Mouse (Mus musculus) urinary bladder, adult 2 months (tissue): Measurements from ENCODE around the gene Nxph1. TPM values are rescaled to one million over a fixed set of nuclear protein-coding genes. Genes with fewer than 3 reads are reported as not detected.

Source experiments
- DNase-seq: peaks from one replicate; pipeline ENCODE4 v3.0.0; 2022; ENCODE audit warnings: low spot score
- polyA plus RNA-seq: library from polyadenylated mRNA; depleted of rRNA; stranded (reverse); fragments of >200 nt; gene quantifications from 2 replicates; pipeline ENCODE4 v1.2.3, GENCODE M21; 2012

The Nxph1 gene
- polyA plus RNA-seq, 1 experiment = 0.52 TPM

DNA sequence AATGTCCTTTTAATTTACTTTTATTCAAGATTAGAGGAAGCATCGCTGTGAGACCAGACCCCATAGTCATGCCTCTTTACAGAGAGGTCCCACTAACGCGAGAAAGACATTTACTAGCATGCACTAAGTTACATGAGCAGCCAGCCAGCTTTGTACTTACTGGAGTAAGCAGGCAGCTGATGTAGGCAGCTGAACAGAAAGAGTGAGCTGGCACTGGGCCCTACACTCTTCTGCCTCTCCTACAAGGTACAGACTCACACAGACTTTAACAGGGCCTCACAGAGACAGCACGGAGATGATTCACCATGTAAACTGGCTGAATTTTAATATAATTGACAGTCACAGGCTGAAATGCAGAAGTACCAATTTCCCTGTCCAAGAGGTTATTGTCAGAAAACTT lies 11.6 kb downstream of the Nxph1 start:
- no peak for DNase-seq

DNA sequence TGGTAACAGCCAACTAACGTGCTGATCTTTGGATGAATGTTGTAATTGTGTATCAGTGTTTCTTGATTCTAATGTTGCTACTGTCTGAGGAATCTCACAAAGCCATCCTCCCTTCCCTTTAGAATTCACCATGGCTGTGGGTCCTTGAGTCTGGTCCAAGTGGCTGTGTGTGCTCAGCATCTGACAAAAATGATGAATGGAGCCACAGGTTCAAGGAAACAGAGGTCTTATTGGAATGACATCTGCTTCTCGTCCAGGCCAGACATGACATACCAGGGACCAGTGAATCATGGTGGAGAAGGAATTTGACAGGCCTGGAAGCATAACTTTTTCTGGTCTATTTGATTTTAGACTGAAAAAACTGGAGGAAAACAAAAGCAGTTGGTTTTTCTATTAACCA lies 22.3 kb downstream of the Nxph1 start:
- DNase-seq = no peak

DNA sequence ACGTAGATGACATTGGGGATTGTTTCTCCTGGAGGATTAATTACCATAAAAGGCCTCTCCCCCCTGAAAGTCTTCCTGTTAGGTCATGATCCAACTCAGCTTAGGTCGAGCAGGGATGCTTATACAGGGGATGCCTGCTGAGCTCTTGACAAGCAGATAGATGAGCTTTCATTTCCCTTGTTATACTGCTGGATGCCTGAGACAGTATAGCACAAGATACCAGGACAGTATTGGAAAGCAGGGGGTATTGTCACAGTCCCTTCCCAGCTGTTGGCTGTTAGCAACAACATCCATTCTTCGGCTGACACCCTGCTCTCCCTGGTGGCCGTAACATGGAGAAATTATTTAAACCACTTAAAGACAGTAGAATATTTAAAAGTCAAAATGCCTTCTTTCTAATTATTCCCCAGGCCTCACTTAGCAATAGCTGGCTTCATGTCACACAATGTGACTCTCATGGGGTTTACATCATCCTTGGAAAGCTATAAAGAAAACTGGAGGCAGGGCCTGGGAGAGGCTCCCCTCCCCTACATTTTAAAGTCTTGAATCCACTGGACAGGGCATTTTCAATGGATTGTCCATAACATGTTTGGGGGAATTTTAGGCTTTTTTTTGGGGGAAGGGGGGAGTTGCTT lies 31.1 kb downstream of the Nxph1 start:
- no peak for DNase-seq

DNA sequence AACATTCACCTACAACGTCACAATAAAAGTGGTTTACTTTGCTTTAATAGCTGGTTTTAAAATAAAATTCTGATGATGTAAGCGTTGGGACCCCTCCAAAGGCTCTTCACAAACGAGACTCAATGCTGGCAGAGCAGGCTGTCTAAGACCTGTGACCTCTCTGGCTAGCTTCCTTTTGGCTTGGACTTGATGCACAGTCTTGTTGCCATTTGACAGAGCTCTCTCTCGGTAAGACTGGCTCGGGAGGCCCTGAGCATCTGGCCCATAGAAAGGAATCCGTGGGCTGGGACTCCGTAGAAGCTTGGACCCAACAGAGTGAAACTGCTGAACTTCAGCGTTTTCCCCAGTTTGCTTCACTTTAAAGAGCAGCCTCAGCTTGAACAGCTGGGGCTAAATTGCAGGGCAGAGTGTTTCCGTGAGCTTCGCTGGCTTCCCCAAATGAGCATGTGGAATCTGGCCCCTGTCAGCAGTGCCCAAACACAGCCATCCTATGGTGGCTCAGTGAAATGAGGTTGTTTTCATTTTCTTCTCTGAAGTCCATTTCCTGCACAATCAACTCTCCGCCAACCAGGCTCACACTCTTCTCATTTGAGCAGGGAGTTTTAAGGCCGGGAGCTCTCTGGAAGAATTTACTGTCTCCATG lies 48.2 kb downstream of the Nxph1 start:
- DNase-seq = peak; percentile 20

DNA sequence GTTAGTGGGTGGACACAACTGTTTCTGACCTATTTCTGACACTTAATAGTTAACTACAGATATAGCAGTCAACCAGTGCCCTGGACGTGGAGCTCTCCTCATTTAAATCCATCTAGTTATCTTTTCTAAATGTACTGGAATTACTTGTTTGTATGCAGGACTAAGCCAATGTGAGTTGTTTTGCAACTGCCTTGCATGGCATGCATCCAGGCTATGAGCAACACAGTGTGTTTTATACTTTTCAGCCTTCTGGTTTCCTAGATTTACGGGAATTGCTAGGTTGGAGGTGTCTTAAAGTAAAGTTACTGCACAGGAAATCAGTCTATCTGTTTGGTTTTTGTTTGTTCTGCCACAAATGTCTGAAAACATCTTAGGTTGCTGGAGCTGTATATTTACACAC lies 49.1 kb downstream of the Nxph1 start:
- DNase-seq = no peak

DNA sequence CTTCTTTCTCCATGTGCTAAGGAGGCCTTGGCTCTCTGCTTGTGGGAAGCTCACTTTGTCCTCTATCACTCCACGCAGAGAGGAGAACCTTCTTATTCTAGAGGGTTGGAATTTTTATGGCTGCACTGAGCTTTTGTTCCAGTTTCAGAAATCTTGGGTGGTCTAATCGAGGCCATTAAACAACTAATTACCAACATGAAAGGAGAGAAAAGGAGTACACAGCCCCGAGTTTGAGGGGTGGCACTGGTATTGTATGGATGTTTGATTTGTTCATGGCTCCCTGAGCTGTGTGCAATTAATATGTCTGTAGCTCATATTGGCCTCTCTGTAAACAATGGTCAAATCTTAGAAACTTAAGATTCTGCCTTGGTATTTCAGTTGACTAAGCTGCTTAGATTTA lies 54.5 kb downstream of the Nxph1 start:
- no peak for DNase-seq

DNA sequence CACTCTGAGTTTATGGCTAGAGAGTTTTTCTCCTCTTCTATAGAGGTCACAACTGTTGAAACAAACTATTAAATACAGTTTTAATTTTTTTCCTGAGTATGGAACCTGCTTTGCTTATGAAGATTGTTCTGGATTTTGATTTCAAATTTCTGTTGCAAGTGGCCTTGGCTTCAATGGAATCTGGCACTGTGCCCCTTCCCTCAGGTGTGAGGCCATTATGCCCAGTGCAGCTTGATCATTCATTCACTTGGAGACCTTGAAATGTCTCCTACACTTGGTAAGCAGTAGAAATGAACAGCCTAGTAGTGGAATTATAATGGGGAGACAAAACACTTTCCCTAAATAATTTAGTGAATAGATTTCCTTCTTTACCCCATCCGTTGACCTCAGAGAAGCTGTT lies 78.4 kb downstream of the Nxph1 start:
- DNase-seq = no peak

DNA sequence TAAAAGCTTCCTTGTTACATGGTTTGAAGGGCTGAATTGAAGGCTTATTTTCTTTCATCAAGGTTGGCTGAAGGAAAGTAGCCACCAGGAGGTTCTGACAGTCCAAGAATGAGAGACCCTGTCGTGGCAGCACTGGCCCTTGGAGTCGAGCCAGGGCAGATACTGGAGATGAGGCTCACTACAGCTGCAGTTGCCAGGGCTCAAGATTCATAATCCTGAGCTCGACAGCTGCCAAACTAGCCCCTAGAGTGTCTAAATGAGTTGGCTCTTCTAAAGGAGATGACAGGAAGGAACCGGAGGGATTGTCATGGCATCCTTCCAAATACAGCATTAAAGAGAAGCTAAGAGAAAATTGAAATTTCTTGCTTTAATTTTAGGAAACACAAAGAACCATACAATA lies 78.9 kb downstream of the Nxph1 start:
- no peak for DNase-seq

DNA sequence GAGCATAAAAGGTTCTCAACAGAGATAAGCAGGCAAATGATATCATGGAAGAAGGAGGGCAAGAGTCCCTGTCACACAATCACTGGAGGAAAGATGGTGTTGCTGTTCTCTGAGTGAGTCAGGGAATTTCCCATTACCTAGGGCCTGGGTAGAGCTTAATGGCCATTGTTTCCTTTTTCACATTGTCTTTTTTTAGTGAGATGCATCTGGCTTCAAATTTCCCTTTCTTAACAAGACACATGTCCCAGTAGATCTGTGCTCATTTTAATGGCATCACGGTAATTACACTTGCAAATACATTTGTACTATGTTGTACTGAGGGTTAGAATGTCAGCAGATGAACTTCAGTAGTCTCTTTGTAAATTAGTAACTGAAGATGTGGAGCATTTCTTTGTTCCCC lies 80.3 kb downstream of the Nxph1 start:
- no peak for DNase-seq

DNA sequence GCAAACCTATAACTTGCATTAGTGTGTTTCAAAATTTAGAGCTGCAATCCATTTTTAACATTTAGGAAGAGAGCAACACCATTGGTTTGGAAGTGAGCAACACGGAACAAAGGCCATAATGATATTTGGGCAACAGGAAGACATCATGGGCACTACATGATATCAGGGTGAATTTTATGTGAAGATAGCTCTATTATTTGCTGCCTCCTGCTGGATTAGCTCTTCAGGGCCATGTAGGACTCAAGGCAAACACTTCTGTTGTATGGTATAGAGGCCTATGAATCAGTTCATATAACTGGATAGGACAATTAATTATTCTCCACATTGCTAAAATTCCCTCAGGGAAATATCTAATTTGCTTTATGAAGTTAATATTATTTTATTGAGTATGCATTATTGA lies 91.1 kb downstream of the Nxph1 start:
- DNase-seq = no peak

DNA sequence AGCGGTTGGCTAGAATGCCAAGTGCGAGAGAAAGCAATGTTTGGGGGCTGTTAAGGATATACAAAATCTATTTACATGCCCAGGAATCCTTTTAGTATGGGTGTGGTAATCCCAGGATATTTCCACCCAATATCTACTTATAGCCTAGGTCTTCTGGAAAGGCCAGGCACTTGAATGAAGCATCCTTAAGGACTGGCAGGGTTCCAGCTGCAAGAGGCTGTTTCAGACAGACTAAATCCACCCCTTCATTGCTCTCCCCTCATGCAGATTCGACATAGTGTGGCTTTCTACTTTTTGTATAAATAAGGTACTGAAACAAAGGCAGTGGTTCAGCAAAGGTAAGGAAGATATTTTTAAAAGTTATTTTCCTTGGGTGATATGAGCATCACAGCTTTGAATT lies 92.8 kb downstream of the Nxph1 start:
- DNase-seq = no peak

DNA sequence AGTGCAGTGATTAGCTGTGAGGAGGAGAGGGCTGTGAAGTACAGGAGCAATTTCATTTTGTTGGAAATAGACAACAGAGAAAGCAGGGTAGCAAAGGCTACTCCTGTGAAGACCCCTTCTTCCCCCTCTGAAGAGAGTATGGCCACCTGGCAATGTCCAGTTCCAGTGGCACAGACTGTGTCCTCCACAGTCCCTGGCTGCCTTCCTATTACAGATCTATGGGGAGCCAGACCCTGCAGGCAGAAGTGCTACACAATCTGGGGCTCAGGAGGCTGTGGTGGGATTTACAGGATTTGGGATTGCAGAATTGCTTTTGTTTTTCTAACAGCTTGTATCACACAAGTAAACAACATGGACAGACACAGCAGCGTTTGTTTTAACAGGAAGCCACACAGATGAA lies 94.2 kb downstream of the Nxph1 start:
- DNase-seq = no peak

DNA sequence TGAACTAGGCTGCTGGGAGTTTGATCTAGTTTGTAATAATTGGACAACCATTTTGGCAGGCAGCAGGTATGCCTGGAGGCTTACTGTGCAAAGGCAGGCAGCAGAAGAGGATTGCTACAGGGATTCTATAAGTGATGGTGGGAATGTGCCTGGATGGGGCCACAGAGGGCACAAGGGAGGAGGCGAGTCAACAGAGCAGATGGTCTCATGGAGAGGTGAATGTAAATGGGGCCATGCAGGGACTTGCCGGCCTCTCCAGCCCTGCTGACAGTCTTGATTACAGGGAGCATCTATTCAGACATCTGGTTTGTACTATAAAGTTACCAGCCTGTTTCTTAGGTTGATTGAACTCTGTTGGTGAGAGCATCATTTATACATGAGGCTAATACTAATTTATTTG lies 98.6 kb downstream of the Nxph1 start:
- DNase-seq = no peak

DNA sequence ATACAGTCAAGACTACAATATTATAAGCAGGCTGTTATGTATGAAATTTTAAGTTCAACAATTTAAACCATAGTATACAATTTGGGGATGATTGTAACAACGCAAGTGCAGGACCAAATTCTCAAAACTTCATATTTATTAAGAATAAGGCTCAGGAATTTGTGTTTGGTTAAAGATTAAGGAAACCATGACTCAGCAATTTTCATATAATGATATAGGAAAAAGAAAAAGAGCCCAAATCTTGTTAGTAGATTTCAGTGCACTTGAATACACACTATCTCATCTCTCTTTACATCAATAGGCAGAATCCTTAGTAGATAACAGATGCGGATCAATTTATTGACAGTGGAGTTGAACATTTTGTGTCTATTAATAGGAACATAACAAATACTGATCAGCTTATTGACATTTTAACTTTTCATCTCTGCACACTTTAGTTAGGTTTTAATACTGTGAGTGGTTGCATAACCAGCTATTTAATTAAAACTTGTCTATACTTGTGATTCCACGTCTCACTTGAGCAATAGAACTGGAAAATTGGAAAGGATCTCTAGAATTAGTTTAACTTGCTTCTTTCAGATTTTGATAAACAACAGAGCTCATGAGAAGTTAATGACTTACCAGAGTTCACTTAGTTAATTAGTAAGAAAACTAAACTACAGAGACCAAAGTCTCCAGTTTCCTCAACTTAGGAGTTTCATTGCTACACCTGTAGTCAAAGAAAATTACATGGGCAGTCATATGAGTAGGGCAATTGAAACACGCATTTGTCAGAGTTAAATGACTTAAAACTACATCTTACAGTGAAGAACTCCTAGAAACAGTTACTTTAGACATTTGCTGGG lies 113.3 kb downstream of the Nxph1 start:
- DNase-seq = no peak

DNA sequence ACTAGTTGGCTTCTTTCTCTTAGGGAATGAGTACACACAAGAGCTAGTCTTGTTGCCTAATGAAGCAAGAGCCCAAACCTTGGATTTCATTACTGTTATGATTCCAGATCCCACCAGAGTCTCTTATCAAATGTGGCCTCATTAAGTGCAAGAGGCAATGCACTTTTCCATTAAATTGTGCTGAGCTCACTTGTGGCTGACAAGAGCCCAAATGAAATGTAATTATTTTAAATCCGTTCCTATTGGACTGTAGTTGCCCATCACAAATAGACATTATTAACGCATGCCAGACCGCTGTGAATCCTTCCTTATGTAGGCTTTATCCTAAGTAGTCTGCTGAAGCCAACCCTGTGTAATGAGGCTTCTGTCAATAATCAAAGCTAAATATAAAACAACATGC lies 118.2 kb downstream of the Nxph1 start:
- DNase-seq = no peak

DNA sequence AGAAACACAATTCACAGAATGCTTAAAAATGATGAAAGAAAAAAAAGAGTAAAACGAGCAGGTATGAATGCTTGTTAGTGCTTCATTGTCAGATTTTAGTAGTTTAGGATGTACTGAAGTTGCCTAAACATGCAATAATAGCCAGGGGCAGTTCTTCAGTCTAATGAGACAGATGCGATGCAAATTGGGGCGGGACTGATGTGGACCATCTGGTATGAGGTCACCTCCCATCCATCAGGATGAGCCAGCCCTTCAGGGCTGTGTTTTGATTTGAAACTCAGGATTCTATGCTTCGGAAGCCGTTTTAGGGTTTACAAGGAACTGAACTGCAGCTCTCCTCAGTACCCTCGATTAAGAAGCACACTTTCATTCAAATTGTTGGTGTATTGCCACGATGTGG lies 121.7 kb downstream of the Nxph1 start:
- DNase-seq = no peak

DNA sequence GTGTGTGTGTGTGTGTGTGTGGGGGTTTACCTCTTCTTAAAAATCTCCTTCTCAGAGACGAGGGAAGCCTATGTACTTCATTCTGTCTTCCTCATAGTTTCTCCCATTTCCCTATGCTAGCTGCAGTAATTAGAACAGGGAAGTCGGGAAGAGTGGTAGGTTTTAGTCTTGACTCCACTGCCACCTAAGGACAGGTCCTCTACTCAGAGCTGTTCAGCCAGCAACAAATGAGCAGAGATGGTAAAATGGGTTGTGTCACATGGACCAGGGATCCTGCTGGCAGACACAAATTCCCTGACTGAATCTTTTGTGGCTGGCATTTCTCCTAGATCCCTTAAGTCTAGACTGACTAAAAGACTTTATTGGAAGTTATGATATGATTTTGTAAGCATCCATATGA lies 128.2 kb downstream of the Nxph1 start:
- no peak for DNase-seq

DNA sequence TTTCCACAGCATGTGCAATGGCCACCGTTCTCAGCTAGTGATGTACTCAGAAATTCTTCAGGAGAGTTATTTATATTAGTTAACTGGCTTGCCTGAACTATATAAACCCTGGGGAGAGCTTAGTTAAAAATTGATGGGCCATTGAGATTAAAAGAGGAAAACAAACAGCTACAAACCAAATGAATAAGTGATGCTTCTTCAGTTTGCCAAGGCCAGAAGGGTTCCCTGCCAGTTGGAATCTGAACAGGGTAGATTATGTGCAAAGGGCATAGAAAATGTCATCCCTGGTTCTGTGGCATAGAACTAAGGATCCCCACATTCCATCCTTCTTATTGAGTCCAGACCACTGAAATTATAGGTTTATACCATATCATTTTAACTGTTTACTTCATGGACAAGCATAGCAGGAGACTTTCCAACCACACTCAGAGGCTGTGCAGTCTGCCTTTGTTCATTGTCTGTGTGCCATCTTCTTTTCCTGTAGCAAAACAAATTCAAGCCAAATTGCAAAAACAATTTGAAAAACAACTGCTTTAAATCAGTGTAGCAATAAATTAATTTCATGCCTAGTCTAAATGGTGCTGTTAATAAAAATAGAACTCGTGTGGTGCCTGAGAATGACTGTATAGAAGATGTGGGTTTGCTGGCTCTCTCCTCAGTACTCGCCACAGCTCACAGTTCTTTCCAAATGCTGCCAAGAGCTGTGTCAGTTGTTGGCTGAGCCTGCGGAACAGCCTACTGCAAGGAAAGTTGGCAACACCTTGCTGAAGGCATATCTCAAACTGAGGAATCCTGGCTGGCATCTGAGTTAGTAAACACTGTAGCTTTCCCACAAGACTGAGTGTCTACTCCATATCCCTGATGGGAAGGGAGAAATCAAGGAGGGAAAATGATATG lies 129.8 kb downstream of the Nxph1 start:
- DNase-seq = no peak

DNA sequence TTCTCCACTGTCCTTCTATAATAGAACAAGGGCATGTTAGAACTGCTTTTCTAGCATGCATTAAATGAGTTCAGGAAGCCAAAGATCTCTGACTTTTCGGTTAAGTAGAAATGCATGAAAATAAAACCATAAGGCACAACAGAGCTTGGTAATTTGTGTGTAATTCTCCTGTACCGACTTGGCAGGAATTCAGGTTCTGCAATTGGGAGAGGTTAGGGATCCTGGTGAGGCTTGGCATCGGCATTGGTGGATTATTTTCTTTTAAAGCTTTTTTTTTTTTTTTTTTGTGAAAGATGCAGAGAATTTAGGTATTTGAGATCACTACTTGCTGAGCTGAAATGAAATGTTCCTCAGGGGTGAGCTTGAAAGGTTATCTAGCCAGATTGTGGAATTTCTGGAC lies 135.6 kb downstream of the Nxph1 start:
- no peak for DNase-seq

DNA sequence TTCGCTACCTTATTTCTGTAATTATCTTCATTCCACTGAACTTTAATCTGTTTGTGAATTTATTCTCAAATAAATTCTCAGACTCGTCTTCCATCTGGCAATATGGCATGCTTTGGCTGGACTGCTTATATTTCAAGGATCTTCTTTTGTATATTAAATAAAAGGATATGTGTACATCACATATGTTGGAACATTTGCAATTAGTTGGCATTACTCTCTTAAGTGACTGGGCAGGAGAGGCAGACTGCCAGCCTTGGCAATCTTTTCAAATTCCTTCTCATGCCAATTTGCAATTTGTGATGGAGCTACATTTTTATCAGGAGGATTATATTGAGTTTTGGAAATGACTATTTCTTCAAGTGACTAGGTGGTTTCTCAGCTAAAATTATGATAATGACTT lies 149.1 kb downstream of the Nxph1 start:
- DNase-seq = no peak

DNA sequence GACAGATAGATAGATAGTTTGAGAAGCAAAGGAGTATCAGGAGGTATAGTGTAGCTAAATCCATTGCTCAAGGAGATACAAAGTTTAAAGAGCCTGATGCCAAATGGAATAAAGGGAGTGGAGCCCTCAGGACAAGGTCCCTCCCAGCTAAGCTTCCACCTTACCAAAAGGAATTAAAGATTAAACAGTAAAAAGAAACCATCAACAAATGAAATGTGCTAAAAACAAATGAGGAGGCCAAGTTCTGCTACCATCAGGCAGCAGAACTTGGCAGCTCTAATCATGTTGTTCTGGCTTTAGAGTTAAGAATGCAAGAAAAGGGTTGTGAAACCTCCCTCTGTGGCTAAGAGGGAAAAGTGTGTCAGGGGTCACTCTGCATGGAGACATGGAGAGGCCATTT lies 159.1 kb downstream of the Nxph1 start:
- no peak for DNase-seq

DNA sequence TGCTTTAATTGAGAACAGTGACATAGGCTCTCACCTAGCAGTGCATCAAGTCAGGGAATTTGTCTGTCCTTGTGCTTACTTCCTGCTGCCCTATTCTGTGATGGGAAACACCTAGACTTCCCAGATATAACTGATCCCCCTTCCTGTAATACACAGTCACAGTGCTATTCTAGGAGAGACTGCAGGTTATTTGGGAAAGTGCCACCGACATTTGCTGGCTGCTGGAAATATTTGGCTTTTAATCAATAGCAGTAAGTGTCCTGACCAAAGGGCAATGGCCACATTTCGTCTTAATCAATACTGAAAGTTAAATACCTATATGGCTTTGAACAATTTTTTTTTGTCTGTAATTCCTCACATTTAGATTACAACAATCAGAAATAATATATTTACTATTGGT lies 170.9 kb downstream of the Nxph1 start:
- no peak for DNase-seq
